Mouse (Mus musculus): ENCODE measurements around the gene Ppp2r5a. TPM values are rescaled to one million over a fixed set of nuclear protein-coding genes. Genes with fewer than 3 reads are reported as not detected.

The Ppp2r5a gene
- polyA plus RNA-seq, 1 experiment from 2014 or later, result 24.8 TPM

DNA sequence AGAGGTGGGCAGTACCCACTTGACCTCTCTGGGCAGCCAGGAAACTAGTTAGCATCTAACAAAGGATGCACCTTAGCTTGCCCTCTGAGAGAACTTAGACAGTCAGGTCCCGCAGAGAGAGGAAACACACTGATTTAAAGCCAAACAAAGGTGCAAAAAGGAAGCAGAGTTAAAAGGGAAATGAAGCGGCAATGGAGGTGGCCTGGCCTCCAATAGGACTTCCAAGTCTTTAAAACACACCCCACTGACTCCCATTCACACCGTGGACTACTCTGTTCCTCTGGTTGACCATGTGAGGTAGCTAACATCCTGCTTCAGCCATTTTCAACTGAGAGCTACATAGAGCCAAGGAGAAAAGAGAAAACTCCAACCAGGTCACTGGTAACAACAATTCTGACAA, 35.9 kb upstream of the Ppp2r5a start:
- Histone ChIP-seq H3K9ac (replicated peaks; ENCODE audit: low read length) (no peak overlapping the region), H3K4me1 (ENCODE audit: control insufficient read depth, insufficient read depth, low read length) (no peaks in the 10 kb centered on the region), H3K27me3 (ENCODE audit: control insufficient read depth, insufficient read depth, low read length) (no peaks in the 10 kb centered on the region), H3K9me3 (replicated peaks; ENCODE audit: control insufficient read depth, low read length) (no peaks in the 10 kb centered on the region), H3K4me2 (ENCODE audit: low read depth, low read length) (no peak overlapping the region), H3K36me3 (replicated peaks; ENCODE audit: control insufficient read depth, insufficient read depth, low read depth, low read length) (no peaks in the 10 kb centered on the region), H3K4me3 (ENCODE audit: low read depth, low read length) (no peak overlapping the region), H3K27ac (replicated peaks; ENCODE audit: low read depth, low read length) (no peak overlapping the region)
- DNase-seq (ENCODE audit: low spot score) (no peak), ATAC-seq (replicated peaks; ENCODE audit: insufficient number of reproducible peaks, low FRiP score, low TSS enrichment, low read depth) (no peak)
- WGBS, result 67% methylated on average over 3 of the region's 3 CpGs

DNA sequence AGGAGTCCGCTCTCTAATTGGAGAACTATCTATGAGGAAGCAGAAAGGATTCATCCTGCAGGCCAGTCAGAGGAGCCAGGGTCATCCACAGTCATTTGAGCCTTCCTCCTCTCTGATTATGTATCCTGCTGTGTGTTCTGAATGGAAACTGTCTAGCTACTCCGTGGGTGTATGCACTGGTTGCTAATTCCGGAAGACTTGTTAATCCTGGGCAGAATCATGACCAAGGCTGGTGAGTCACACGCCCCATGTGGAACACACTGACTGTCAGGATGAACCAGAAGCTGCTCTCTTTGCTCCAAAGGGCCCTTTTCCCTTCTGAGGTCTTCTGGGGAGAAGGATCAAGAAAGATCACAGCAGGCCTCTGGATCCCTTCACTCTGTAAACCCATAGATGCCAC, 35.5 kb upstream of the Ppp2r5a start:
- no peak overlapping the region for H3K4me2 ChIP-seq (ENCODE audit: low read depth, low read length)
- DNase-seq (ENCODE audit: low spot score) (no peak), ATAC-seq (replicated peaks; ENCODE audit: insufficient number of reproducible peaks, low FRiP score, low TSS enrichment, low read depth) (no peak)
- H3K27ac ChIP-seq (replicated peaks; ENCODE audit: low read depth, low read length), result no peak overlapping the region
- no peak overlapping the region for H3K9ac ChIP-seq (replicated peaks; ENCODE audit: low read length)
- no peaks in the 10 kb centered on the region for H3K36me3 ChIP-seq (replicated peaks; ENCODE audit: control insufficient read depth, insufficient read depth, low read depth, low read length)
- no peaks in the 10 kb centered on the region for H3K27me3 ChIP-seq (ENCODE audit: control insufficient read depth, insufficient read depth, low read length)
- H3K4me3 ChIP-seq (ENCODE audit: low read depth, low read length), result no peak overlapping the region
- H3K4me1 ChIP-seq (ENCODE audit: control insufficient read depth, insufficient read depth, low read length), result no peaks in the 10 kb centered on the region
- WGBS, result 65% methylated on average over 4 of the region's 4 CpGs
- no peaks in the 10 kb centered on the region for H3K9me3 ChIP-seq (replicated peaks; ENCODE audit: control insufficient read depth, low read length)

DNA sequence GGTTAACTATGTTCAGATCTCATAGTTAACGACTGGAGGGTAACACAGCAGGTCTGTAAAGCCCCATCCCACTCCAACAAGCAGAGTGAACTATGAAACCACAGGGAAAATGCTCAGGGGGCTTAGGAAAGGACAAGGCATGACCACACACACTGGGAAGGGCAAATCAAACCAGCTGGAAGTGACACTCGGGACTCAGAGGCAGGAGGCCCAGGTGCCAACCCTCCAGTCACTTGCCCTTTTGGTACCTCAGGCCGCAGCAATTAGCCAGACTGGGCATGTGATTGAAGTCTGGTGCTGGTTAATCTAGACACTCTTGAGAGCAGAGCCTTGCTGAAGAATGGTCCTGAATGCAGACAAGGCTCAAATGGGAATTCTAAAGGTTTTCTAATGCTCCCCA, 33.6 kb upstream of the Ppp2r5a start:
- DNase-seq (ENCODE audit: low spot score) (no peak), ATAC-seq (replicated peaks; ENCODE audit: insufficient number of reproducible peaks, low FRiP score, low TSS enrichment, low read depth) (no peak)
- H3K4me3 ChIP-seq (ENCODE audit: low read depth, low read length), result no peak overlapping the region
- H3K4me1 ChIP-seq (ENCODE audit: control insufficient read depth, insufficient read depth, low read length), result no peaks in the 10 kb centered on the region
- H3K36me3 ChIP-seq (replicated peaks; ENCODE audit: control insufficient read depth, insufficient read depth, low read depth, low read length), result no peaks in the 10 kb centered on the region
- 23% methylated on average over 3 of the region's 3 CpGs for WGBS
- no peak overlapping the region for H3K27ac ChIP-seq (replicated peaks; ENCODE audit: low read depth, low read length)
- H3K9me3 ChIP-seq (replicated peaks; ENCODE audit: control insufficient read depth, low read length), result no peaks in the 10 kb centered on the region
- no peak overlapping the region for H3K4me2 ChIP-seq (ENCODE audit: low read depth, low read length)
- no peaks in the 10 kb centered on the region for H3K27me3 ChIP-seq (ENCODE audit: control insufficient read depth, insufficient read depth, low read length)
- H3K9ac ChIP-seq (replicated peaks; ENCODE audit: low read length), result no peak overlapping the region

DNA sequence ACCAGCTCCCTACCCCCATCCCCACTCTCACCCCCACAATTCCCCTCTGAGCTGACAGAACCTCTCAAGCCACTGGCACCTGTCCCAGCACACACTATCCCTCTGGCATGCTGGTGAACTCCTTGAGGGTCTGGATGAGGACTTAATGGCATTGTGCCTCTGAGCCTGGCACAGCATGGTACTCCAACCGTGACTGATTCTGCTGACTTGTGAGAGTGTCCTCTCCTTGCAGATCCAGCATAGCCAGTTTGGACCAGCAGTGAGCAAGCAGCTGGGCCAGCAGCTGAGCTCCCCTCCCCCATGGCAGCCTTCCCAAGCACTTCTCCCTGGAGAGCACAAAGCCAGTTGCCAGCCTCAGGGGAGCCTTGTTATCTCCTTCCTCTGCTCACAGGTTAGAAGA, 32.3 kb upstream of the Ppp2r5a start:
- WGBS, result 11% methylated on average over 1 of the region's 1 CpGs
- Histone ChIP-seq H3K4me3 (ENCODE audit: low read depth, low read length) (no peak overlapping the region), H3K9ac (replicated peaks; ENCODE audit: low read length) (no peak overlapping the region), H3K27ac (replicated peaks; ENCODE audit: low read depth, low read length) (no peak overlapping the region), H3K36me3 (replicated peaks; ENCODE audit: control insufficient read depth, insufficient read depth, low read depth, low read length) (no peaks in the 10 kb centered on the region), H3K9me3 (replicated peaks; ENCODE audit: control insufficient read depth, low read length) (no peaks in the 10 kb centered on the region), H3K4me2 (ENCODE audit: low read depth, low read length) (no peak overlapping the region), H3K4me1 (ENCODE audit: control insufficient read depth, insufficient read depth, low read length) (no peaks in the 10 kb centered on the region), H3K27me3 (ENCODE audit: control insufficient read depth, insufficient read depth, low read length) (no peaks in the 10 kb centered on the region)
- ATAC-seq (replicated peaks; ENCODE audit: insufficient number of reproducible peaks, low FRiP score, low TSS enrichment, low read depth), result no peak
- no peak for DNase-seq (ENCODE audit: low spot score)

DNA sequence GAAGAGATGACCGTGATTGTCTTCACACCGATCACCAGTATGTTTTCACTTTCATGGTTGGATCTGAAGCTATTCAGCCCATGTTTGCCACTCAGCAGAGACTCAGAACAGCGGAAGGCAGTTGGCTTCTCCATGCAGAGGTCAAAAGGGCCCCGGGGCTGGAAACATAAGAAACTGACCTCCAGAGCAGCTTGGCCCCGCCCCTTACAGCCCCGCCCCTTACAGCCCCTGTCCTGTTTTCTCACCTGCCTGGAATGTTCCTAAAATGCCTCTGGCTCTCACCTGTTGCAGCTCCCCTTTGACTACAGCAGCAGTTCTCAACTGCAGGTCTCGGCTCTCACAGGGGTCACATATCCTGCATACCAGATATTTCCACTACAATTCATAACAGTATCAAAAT, 29.5 kb upstream of the Ppp2r5a start:
- Histone ChIP-seq H3K27me3 (ENCODE audit: control insufficient read depth, insufficient read depth, low read length) (no peaks in the 10 kb centered on the region), H3K4me2 (ENCODE audit: low read depth, low read length) (no peak overlapping the region), H3K9me3 (replicated peaks; ENCODE audit: control insufficient read depth, low read length) (no peaks in the 10 kb centered on the region), H3K9ac (replicated peaks; ENCODE audit: low read length) (no peak overlapping the region), H3K4me1 (ENCODE audit: control insufficient read depth, insufficient read depth, low read length) (no peaks in the 10 kb centered on the region), H3K27ac (replicated peaks; ENCODE audit: low read depth, low read length) (no peak overlapping the region), H3K4me3 (ENCODE audit: low read depth, low read length) (no peak overlapping the region), H3K36me3 (replicated peaks; ENCODE audit: control insufficient read depth, insufficient read depth, low read depth, low read length) (no peaks in the 10 kb centered on the region)
- ATAC-seq (replicated peaks; ENCODE audit: insufficient number of reproducible peaks, low FRiP score, low TSS enrichment, low read depth) (no peak), DNase-seq (ENCODE audit: low spot score) (peak; percentile 28)
- 15% methylated on average over 7 of the region's 7 CpGs for WGBS

DNA sequence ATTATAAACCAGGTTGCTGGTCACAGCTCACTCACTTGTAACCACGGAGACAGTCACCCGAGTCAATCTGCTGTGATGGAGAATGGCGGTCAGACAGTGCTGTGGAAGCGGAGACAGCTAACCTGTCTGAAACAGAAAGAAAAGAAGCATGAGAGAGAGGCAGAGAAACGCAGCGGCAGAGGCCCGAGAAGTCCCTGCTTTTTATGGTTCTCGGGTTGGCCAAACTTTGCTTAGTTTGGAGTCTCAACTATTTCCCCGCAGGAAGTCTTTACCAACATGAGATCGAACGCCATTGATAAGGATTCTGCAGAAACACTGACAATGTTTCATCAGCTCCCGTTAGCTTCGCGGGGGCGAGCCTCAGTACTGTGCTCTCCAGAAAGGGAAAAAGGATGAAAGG, 29.0 kb upstream of the Ppp2r5a start:
- Histone ChIP-seq H3K36me3 (replicated peaks; ENCODE audit: control insufficient read depth, insufficient read depth, low read depth, low read length) (no peaks in the 10 kb centered on the region), H3K4me3 (ENCODE audit: low read depth, low read length) (no peak overlapping the region), H3K4me1 (ENCODE audit: control insufficient read depth, insufficient read depth, low read length) (no peaks in the 10 kb centered on the region), H3K9ac (replicated peaks; ENCODE audit: low read length) (no peak overlapping the region), H3K27ac (replicated peaks; ENCODE audit: low read depth, low read length) (no peak overlapping the region), H3K4me2 (ENCODE audit: low read depth, low read length) (no peak overlapping the region), H3K9me3 (replicated peaks; ENCODE audit: control insufficient read depth, low read length) (no peaks in the 10 kb centered on the region), H3K27me3 (ENCODE audit: control insufficient read depth, insufficient read depth, low read length) (no peaks in the 10 kb centered on the region)
- DNase-seq (ENCODE audit: low spot score) (no peak), ATAC-seq (replicated peaks; ENCODE audit: insufficient number of reproducible peaks, low FRiP score, low TSS enrichment, low read depth) (no peak)
- 68% methylated on average over 15 of the region's 15 CpGs for WGBS

DNA sequence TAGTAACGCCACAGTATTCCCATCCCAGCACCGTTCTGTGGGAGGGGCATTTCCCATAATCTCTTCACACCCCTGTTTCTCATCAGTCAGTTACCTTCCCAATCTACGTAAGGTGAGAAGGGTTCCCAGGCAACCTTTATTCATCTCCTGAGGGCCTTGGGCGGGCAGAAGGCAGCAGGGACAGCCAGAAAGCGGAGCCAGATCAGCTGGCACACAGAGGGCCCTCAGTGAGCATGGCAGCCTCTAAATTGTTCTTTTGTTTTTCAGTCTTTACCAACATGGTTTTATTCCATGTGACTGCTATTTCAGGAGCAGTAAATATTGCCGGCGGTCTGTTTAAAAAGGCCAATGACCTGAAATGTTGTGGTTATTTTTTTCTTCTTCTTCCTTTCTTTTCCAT, 27.0 kb upstream of the Ppp2r5a start:
- H3K4me1 ChIP-seq (ENCODE audit: control insufficient read depth, insufficient read depth, low read length), result no peaks in the 10 kb centered on the region
- H3K9me3 ChIP-seq (replicated peaks; ENCODE audit: control insufficient read depth, low read length), result no peaks in the 10 kb centered on the region
- no peaks in the 10 kb centered on the region for H3K27me3 ChIP-seq (ENCODE audit: control insufficient read depth, insufficient read depth, low read length)
- 76% methylated on average over 7 of the region's 7 CpGs for WGBS
- H3K4me2 ChIP-seq (ENCODE audit: low read depth, low read length), result no peak overlapping the region
- no peak overlapping the region for H3K9ac ChIP-seq (replicated peaks; ENCODE audit: low read length)
- no peak for DNase-seq (ENCODE audit: low spot score)
- no peak overlapping the region for H3K4me3 ChIP-seq (ENCODE audit: low read depth, low read length)
- no peak for ATAC-seq (replicated peaks; ENCODE audit: insufficient number of reproducible peaks, low FRiP score, low TSS enrichment, low read depth)
- no peaks in the 10 kb centered on the region for H3K36me3 ChIP-seq (replicated peaks; ENCODE audit: control insufficient read depth, insufficient read depth, low read depth, low read length)
- no peak overlapping the region for H3K27ac ChIP-seq (replicated peaks; ENCODE audit: low read depth, low read length)

DNA sequence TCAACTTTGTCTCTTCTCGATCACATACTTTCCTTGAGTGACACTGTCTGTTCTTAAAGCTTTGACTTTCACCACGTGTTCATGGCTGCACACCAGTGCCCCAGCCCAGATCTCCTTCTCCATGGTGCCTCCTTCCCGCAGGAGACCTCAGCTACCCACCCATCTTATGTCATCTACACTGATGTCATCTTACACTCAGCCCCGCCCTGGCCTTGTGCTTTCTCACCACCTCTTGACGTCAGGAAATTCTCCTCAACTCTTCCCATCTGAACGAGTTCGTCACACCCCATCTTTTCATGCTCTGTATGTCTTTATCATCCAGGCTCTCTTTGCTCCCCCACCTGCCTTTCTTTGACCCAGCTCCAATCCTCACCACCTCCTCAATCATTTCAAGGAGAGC, 22.8 kb upstream of the Ppp2r5a start:
- no peak overlapping the region for H3K4me3 ChIP-seq (ENCODE audit: low read depth, low read length)
- H3K9me3 ChIP-seq (replicated peaks; ENCODE audit: control insufficient read depth, low read length), result no peaks in the 10 kb centered on the region
- 76% methylated on average over 7 of the region's 7 CpGs for WGBS
- ATAC-seq (replicated peaks; ENCODE audit: insufficient number of reproducible peaks, low FRiP score, low TSS enrichment, low read depth) (no peak), DNase-seq (ENCODE audit: low spot score) (no peak)
- no peak overlapping the region for H3K4me2 ChIP-seq (ENCODE audit: low read depth, low read length)
- no peak overlapping the region for H3K27ac ChIP-seq (replicated peaks; ENCODE audit: low read depth, low read length)
- H3K27me3 ChIP-seq (ENCODE audit: control insufficient read depth, insufficient read depth, low read length), result no peaks in the 10 kb centered on the region
- no peak overlapping the region for H3K9ac ChIP-seq (replicated peaks; ENCODE audit: low read length)
- H3K36me3 ChIP-seq (replicated peaks; ENCODE audit: control insufficient read depth, insufficient read depth, low read depth, low read length), result no peaks in the 10 kb centered on the region
- no peaks in the 10 kb centered on the region for H3K4me1 ChIP-seq (ENCODE audit: control insufficient read depth, insufficient read depth, low read length)

DNA sequence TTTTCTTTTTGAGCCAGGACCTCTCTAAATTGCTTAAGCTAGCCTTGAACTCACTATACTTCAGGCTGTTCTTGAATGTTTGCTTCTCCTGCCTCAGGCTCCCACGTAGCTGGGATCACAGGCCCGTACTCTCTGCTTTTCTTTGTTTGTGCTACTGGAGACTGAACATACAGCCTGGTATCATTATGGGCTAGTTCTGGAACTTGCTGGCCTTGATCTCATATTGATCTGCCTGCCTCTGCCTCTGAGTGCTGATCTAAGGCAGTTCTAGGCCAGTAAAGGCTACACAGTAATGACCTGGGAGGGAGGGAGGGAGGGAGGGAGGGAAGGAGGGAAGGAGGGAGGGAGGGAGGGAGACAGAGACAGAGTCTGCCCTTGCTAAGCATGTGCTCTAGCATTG, 20.1 kb upstream of the Ppp2r5a start:
- Histone ChIP-seq H3K4me3 (ENCODE audit: low read depth, low read length) (no peak overlapping the region), H3K9ac (replicated peaks; ENCODE audit: low read length) (no peak overlapping the region), H3K9me3 (replicated peaks; ENCODE audit: control insufficient read depth, low read length) (no peaks in the 10 kb centered on the region), H3K27ac (replicated peaks; ENCODE audit: low read depth, low read length) (no peak overlapping the region), H3K36me3 (replicated peaks; ENCODE audit: control insufficient read depth, insufficient read depth, low read depth, low read length) (no peaks in the 10 kb centered on the region), H3K4me1 (ENCODE audit: control insufficient read depth, insufficient read depth, low read length) (no peaks in the 10 kb centered on the region), H3K4me2 (ENCODE audit: low read depth, low read length) (no peak overlapping the region), H3K27me3 (ENCODE audit: control insufficient read depth, insufficient read depth, low read length) (no peaks in the 10 kb centered on the region)
- WGBS, result 61% methylated on average over 2 of the region's 2 CpGs
- DNase-seq (ENCODE audit: low spot score) (no peak), ATAC-seq (replicated peaks; ENCODE audit: insufficient number of reproducible peaks, low FRiP score, low TSS enrichment, low read depth) (no peak)

All from embryonic facial prominence, embryonic 11.5 days (tissue).